ENCODE assay signal across 17 mouse cellular contexts in genomic region chr2:103958634-103959033, GRCm38 (mm10). TPM values are rescaled to one million over a fixed set of nuclear protein-coding genes. Genes with fewer than 3 reads are reported as not detected.
DNase-seq lines count a peak whose midpoint lies in the region; ATAC-seq and TF ChIP-seq lines count a peak whose summit lies in the region.
"Had no signal": no experiment of that assay in that cellular context is flagged by ENCODE, and none has a peak within 500 bp of the region (broad histone marks: within the 10 kb centered on the region; RNA-seq: fewer than 3 reads in every experiment).

No protein-coding gene starts in this region.

- no peak for TF ChIP-seq RAD21 in MEL (IDR thresholded peaks at IDR 0.05; ENCODE audit: low read depth, low read length)

- peak overlapping the region; percentile 80 for H3K4me2 ChIP-seq in liver, embryonic 13.5 days
- H3K4me2 ChIP-seq in liver, postnatal 0 days (ENCODE audit: low read depth, low read length) = peak overlapping the region; percentile 67
- no peak overlapping the region for H3K4me2 ChIP-seq in midbrain, embryonic 16.5 days (ENCODE audit: low read length)
- H3K4me2 ChIP-seq: embryonic facial prominence, embryonic 12.5 days; hindbrain, embryonic 15.5 days had no signal

- intact Hi-C loops in left cerebral cortex, postnatal 10 days (cut with DNase I) = no loop called here

- no peak for ATAC-seq in liver, embryonic 13.5 days (ENCODE audit: low read depth)
- ATAC-seq in liver, postnatal 0 days = no peak
- ATAC-seq in midbrain, embryonic 16.5 days = no peak
- ATAC-seq: forebrain, embryonic 14.5 days had no signal

- no peak for TF ChIP-seq POLR2A in MEL (IDR thresholded peaks at IDR 0.05; ENCODE audit: control insufficient read depth in 1 of 2, insufficient read depth in 1 of 2, low read depth in 1 of 2, low read length in 2 of 2, poor library complexity in 1 of 2)
- no peak for TF ChIP-seq POLR2A in bone marrow, adult 2 months (IDR thresholded peaks at IDR 0.05; ENCODE audit: borderline replicate concordance, control insufficient read depth, low read depth, low read length)

- H3K4me1 ChIP-seq in MEL (ENCODE audit: control insufficient read depth in 1 of 2, insufficient read depth in 2 of 2, low read length in 2 of 2) = peaks cover 29 to 61% of the 10 kb centered on the region in 2 experiments
- H3K4me1 ChIP-seq in bone marrow, adult 2 months (ENCODE audit: control insufficient read depth, insufficient read depth, low read length) = peaks cover 9% of the 10 kb centered on the region
- peaks cover 63% of the 10 kb centered on the region for H3K4me1 ChIP-seq in liver, embryonic 13.5 days (replicated peaks)
- H3K4me1 ChIP-seq in liver, postnatal 0 days (ENCODE audit: insufficient read depth) = peaks cover 28% of the 10 kb centered on the region
- H3K4me1 ChIP-seq in midbrain, embryonic 16.5 days (ENCODE audit: control insufficient read depth, insufficient read depth, low read length) = no peaks in the 10 kb centered on the region
- H3K4me1 ChIP-seq: embryonic facial prominence, embryonic 12.5 days; hindbrain, embryonic 15.5 days had no signal

- no peak for TF ChIP-seq EP300 in MEL (IDR thresholded peaks at IDR 0.05; ENCODE audit: low read depth in 1 of 2, low read length in 2 of 2)
- no peak for TF ChIP-seq EP300 in liver, postnatal 0 days (IDR thresholded peaks at IDR 0.05; ENCODE audit: low read depth)

- peak; percentile 63 for DNase-seq in MEL (ENCODE audit: low read depth, low spot score)
- DNase-seq in liver, embryonic 13.5 days = no peak
- DNase-seq in liver, postnatal 0 days = no peak
- no peak for DNase-seq in left cerebral cortex, postnatal 10 days (ENCODE audit: extremely low spot score in 1 of 2, low spot score in 2 of 2)
- DNase-seq: adrenal gland, adult 8-10 months; cerebellum, adult 11-12 months; cerebellum, adult 9-10 months; cerebellum, postnatal 25 days; gastrocnemius, postnatal 36 days; heart, adult 11 months; heart, postnatal 36 days had no signal

- peak overlapping the region; percentile 73 for H3K9ac ChIP-seq in MEL (ENCODE audit: control insufficient read depth, low read depth, low read length, poor library complexity, severe bottlenecking)
- H3K9ac ChIP-seq in liver, embryonic 13.5 days = peak overlapping the region; percentile 95
- H3K9ac ChIP-seq in liver, postnatal 0 days (replicated peaks) = peak overlapping the region; percentile 75
- H3K9ac ChIP-seq in midbrain, embryonic 16.5 days (ENCODE audit: low read depth, low read length) = no peak overlapping the region
- H3K9ac ChIP-seq: embryonic facial prominence, embryonic 12.5 days; heart, embryonic 13.5 days; hindbrain, embryonic 15.5 days had no signal

- no peak for TF ChIP-seq CTCF in MEL (IDR thresholded peaks at IDR 0.05 in 2 of 3, conservative IDR thresholded peaks at IDR 0.05 in 1 of 3; ENCODE audit: control insufficient read depth in 1 of 3, insufficient read depth in 1 of 3, low read depth in 2 of 3, low read length in 3 of 3, poor library complexity in 1 of 3, severe bottlenecking in 1 of 3)
- no peak for TF ChIP-seq CTCF in bone marrow, adult 2 months (IDR thresholded peaks at IDR 0.05; ENCODE audit: control insufficient read depth, insufficient read depth, low read length)
- no peak for TF ChIP-seq CTCF in liver, postnatal 0 days (IDR thresholded peaks at IDR 0.05; ENCODE audit: low read depth)

- H3K27me3 ChIP-seq in MEL (ENCODE audit: control insufficient read depth in 1 of 2, insufficient read depth in 2 of 2, low read length in 2 of 2) = no peaks in the 10 kb centered on the region
- no peaks in the 10 kb centered on the region for H3K27me3 ChIP-seq in liver, embryonic 13.5 days
- no peaks in the 10 kb centered on the region for H3K27me3 ChIP-seq in liver, postnatal 0 days (ENCODE audit: insufficient read depth, low read length)
- H3K27me3 ChIP-seq in midbrain, embryonic 16.5 days (ENCODE audit: control insufficient read depth, insufficient read depth, low read depth, low read length) = no peaks in the 10 kb centered on the region
- H3K27me3 ChIP-seq: embryonic facial prominence, embryonic 12.5 days; hindbrain, embryonic 15.5 days had no signal

- H3K9me3 ChIP-seq in MEL (replicated peaks; ENCODE audit: insufficient read depth, low read length) = no peaks in the 10 kb centered on the region
- no peaks in the 10 kb centered on the region for H3K9me3 ChIP-seq in liver, embryonic 13.5 days (replicated peaks)
- no peaks in the 10 kb centered on the region for H3K9me3 ChIP-seq in liver, postnatal 0 days (ENCODE audit: low read length)
- no peaks in the 10 kb centered on the region for H3K9me3 ChIP-seq in midbrain, embryonic 16.5 days (replicated peaks; ENCODE audit: control insufficient read depth, low read length, poor library complexity, severe bottlenecking)
- H3K9me3 ChIP-seq: embryonic facial prominence, embryonic 12.5 days; heart, embryonic 13.5 days; hindbrain, embryonic 15.5 days had no signal

- H3K4me3 ChIP-seq in MEL (ENCODE audit: control insufficient read depth in 1 of 2, insufficient read depth in 1 of 2, low read depth in 2 of 2, low read length in 2 of 2) = peak overlapping the region; percentile 49 to 59
- H3K4me3 ChIP-seq in bone marrow, adult 2 months (replicated peaks; ENCODE audit: control insufficient read depth, low read depth, low read length) = peak overlapping the region; percentile 75
- H3K4me3 ChIP-seq in liver, embryonic 13.5 days (replicated peaks) = peak overlapping the region; percentile 74
- peak overlapping the region; percentile 53 for H3K4me3 ChIP-seq in liver, postnatal 0 days (ENCODE audit: low read depth, low read length)
- H3K4me3 ChIP-seq in midbrain, embryonic 16.5 days (ENCODE audit: low read depth, low read length) = no peak overlapping the region
- H3K4me3 ChIP-seq: embryonic facial prominence, embryonic 12.5 days; heart, embryonic 13.5 days; hindbrain, embryonic 15.5 days had no signal

- WGBS in bone marrow, adult 2 months = 37% methylated on average over 3 of the region's 3 CpGs
- 22% methylated on average over 3 of the region's 3 CpGs for WGBS in liver, embryonic 13.5 days (ENCODE audit: insufficient replicate concordance)
- WGBS in liver, postnatal 0 days (ENCODE audit: insufficient replicate concordance) = 38% methylated on average over 3 of the region's 3 CpGs
- WGBS in midbrain, embryonic 16.5 days = 82% methylated on average over 3 of the region's 3 CpGs

- H3K79me2 ChIP-seq in MEL (ENCODE audit: control insufficient read depth, insufficient read depth, low read length, poor library complexity) = peaks cover 56% of the 10 kb centered on the region

- peaks cover 0 to 72% of the 10 kb centered on the region in 2 experiments; a peak in 2 of 4 replicates for H3K36me3 ChIP-seq in MEL (ENCODE audit: control insufficient read depth in 1 of 2, insufficient read depth in 2 of 2, low read length in 2 of 2)
- H3K36me3 ChIP-seq in liver, embryonic 13.5 days = peaks cover 32% of the 10 kb centered on the region
- peaks cover 8% of the 10 kb centered on the region; the same call in 1 of the 2 replicates for H3K36me3 ChIP-seq in liver, postnatal 0 days (replicated peaks; ENCODE audit: insufficient read depth, low read length)
- no peaks in the 10 kb centered on the region for H3K36me3 ChIP-seq in midbrain, embryonic 16.5 days (ENCODE audit: control insufficient read depth, insufficient read depth, low read length)
- H3K36me3 ChIP-seq: embryonic facial prominence, embryonic 12.5 days; heart, embryonic 13.5 days; hindbrain, embryonic 15.5 days had no signal

- peak overlapping the region; percentile 93 for H3K27ac ChIP-seq in MEL (ENCODE audit: control insufficient read depth, low read depth, low read length)
- peak overlapping the region; percentile 82 for H3K27ac ChIP-seq in bone marrow, adult 2 months (ENCODE audit: control insufficient read depth, insufficient read depth, low read depth, low read length, poor library complexity)
- H3K27ac ChIP-seq in liver, embryonic 13.5 days = peak overlapping the region; percentile 98
- peak overlapping the region; percentile 94 for H3K27ac ChIP-seq in liver, postnatal 0 days (ENCODE audit: low read depth)
- H3K27ac ChIP-seq in midbrain, embryonic 16.5 days (ENCODE audit: low read length) = no peak overlapping the region
- H3K27ac ChIP-seq: embryonic facial prominence, embryonic 12.5 days; heart, embryonic 13.5 days; hindbrain, embryonic 15.5 days had no signal

TF ChIP-seq in MEL, 35 proteins besides CTCF, POLR2A, EP300 and RAD21:
- no peak for TF ChIP-seq USF2 (IDR thresholded peaks at IDR 0.05; ENCODE audit: borderline replicate concordance in 1 of 2, insufficient read depth in 1 of 2, low read depth in 1 of 2, low read length in 2 of 2)
- TF ChIP-seq MYC (IDR thresholded peaks at IDR 0.05; ENCODE audit: low read depth, low read length) = no peak; the same call in 1 of the 2 replicates
- TF ChIP-seq GATA1 (IDR thresholded peaks at IDR 0.05; ENCODE audit: low read depth, low read length) = 0 out of 2 replicates have a peak, but pooled peaks have one; percentile 30
- TF ChIP-seq SIN3A (IDR thresholded peaks at IDR 0.05; ENCODE audit: low read length) = peak; percentile 43
- 0 out of 2 replicates have a peak, but pooled peaks have one; percentile 54 for TF ChIP-seq MAZ (IDR thresholded peaks at IDR 0.05; ENCODE audit: low read depth, low read length)
- TF ChIP-seq ZNF384 (IDR thresholded peaks at IDR 0.05; ENCODE audit: low read depth, low read length) = peak; percentile 47; the same call in 1 of the 2 replicates
- TF ChIP-seq CHD1 (IDR thresholded peaks at IDR 0.05; ENCODE audit: low read depth, low read length) = 0 out of 2 replicates have a peak, but pooled peaks have one; percentile 6

RNA-seq across cellular contexts. Expression of gene Lmo2, which starts 0.8 kb away (rescaled TPM):
- total RNA-seq in MEL (2012; rRNA removed) = 258 and 278 TPM in 2 replicates
- polyA plus RNA-seq in MEL (2012; ENCODE audit: insufficient read depth in 1 of 2, insufficient read length in 2 of 2, low read depth in 1 of 2, low replicate concordance in 2 of 2, missing spikeins in 1 of 2) = 100 to 1,000 TPM in 1 of 2 experiments, 10 to 100 TPM in 1; 96.2 to 184 TPM
- 110 and 144 TPM in 2 replicates for polyA plus RNA-seq in bone marrow, adult 2 months (2011; ENCODE audit: insufficient read depth, insufficient read length, low replicate concordance, missing spikeins)
- polyA plus RNA-seq in liver, embryonic 13.5 days (2015; fragmentation: Nextera tagmentation; extraction: Ambion mirVana) = 156 and 167 TPM in 2 replicates
- 58.8 and 63.7 TPM in 2 replicates for polyA plus RNA-seq in liver, postnatal 0 days (2015; fragmentation: Nextera tagmentation; extraction: Ambion mirVana)
- 25.5 and 29.0 TPM in 2 replicates for polyA plus RNA-seq in midbrain, embryonic 16.5 days (2015; fragmentation: Nextera tagmentation; extraction: Ambion mirVana)
- total RNA-seq in left cerebral cortex, postnatal 10 days (2021) = 10 to 100 TPM; 17.2 to 21.3 TPM
